Mouse (Mus musculus) retina, postnatal 7 days (tissue): ENCODE measurements around the gene Rdh8.

ENCODE experiments used
- DNase-seq: peaks from one replicate; pipeline ENCODE4 v3.0.0-alpha.2; 2012; ENCODE audit warnings: low read depth, low spot score

Gene Rdh8

GRCm38 (mm10) chr9:20837184-20837947, 19.1 kb downstream of the Rdh8 start:
- no peak for DNase-seq

DNA sequence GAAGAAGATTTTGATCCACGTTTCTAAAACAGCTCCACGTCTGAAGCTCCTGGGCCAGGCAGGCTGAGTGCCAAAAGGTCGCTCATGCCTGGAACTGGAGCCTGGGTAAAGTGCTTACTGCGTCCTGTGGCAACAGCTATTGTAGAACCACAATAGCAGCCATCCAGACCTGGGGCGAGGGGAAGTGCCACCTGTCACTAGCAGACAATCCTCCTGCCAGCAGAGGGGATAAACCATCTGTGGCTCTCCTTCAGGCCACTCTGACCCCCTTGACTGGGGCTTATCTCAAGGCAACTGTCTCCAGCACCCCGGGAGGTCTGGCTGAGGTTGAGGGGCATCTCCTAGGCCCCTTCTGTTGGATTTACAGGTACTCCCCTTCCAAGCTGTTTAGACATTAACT, 20.6 kb downstream of the Rdh8 start:
- no peak for DNase-seq

DNA sequence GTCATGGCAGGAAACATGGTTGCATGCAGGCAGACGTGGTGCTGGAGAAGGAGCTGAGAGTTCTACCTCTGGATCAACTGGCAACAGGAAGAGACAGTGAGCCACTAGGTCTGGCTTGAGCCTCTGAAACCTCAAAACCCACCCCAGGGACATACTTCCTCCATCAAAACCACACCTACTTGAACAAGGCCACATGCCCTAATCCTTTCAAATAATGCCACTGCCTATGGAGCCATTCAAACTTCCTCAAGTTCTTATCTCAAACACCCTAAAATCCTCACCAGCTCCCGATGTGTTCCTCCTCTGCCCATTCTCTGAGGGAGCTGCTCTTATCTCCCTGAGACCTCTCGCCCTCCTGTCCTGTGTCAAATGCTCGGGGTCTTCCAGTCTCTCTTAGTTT, 23.9 kb downstream of the Rdh8 start:
- no peak for DNase-seq

DNA sequence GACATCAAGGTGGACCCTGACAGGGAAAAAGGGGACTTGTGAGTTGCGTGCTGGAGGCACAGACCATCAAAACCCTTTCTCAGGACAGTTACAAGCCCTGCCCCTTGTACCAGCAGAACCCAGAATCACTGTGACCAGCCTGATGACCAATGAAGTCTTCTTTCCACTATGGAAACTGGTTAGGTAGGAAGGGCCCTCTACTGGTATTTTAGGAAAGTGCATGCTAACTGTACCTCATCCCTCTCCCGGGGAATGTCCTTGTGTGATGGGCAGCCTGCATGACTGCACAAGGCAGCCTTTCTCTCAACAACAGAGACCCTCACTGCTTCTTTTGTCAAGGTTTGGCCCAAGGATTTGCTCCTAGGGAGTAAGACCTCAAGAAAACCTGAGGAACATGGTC, 24.4 kb downstream of the Rdh8 start:
- no peak for DNase-seq

DNA sequence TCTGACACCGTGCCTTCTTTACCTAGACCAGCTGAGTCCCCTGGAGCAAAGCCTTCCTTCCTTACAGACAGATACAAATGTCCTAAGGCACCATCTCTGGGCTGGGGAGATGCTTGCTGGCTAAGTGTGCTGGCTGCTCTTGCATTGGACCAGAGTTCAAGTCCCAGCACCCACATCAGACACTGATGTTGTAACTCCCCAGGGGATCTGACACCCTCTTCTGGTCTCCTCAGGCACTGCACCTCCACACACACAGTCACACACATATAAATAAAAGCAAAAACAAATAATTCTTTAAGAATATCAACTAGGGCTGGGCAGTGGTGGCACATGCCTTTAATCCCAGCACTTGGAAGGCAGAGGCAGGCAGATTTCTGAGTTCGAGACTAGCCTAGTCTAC, 31.9 kb downstream of the Rdh8 start:
- DNase-seq = no peak

GRCm38 (mm10) chr9:20857131-20857530, 38.8 kb downstream of the Rdh8 start:
- DNase-seq = no peak

- DNase-seq = no peak
These were observed 41.6 kb downstream of the Rdh8 start for GRCm38 (mm10) chr9:20859926-20860325.

DNA sequence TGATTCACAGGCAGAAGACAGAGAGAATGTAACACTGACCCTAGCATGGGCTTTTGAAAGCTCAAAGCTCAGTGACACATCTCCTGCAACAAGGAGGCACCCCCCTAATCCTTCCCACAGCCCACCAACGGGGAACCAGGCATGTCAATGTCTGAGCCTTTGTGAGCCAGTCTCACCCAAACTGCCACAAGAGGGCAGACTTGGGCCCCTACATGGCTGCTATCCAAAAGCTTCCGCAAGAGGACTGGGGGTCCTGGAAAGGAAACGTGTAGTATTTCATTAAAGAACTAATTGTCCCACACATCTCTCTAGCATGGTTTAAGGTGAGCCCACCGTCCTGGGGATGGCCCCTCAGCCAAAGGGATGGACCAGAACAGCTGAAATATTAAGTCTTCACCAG, 43.5 kb downstream of the Rdh8 start:
- peak; percentile 25 for DNase-seq

DNA sequence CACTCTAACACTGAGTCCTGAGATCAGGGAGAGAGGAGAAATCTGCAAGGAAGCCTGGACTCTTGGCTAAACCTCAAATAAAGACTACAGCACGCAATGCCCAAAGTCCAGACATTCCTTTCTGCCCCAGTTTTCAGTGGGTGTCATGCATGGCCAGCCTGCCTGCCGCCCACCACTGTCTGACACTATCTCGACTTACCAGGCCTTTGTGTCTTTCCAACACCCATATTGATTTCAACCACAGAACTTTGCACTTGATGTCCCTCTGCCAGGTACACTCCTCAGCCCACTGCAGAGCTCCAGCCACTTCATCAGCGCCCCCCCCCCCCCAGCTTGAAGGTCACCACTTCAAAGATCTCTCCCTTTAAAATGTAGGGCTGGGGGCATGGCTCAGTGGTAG, 43.9 kb downstream of the Rdh8 start:
- DNase-seq = no peak

DNA sequence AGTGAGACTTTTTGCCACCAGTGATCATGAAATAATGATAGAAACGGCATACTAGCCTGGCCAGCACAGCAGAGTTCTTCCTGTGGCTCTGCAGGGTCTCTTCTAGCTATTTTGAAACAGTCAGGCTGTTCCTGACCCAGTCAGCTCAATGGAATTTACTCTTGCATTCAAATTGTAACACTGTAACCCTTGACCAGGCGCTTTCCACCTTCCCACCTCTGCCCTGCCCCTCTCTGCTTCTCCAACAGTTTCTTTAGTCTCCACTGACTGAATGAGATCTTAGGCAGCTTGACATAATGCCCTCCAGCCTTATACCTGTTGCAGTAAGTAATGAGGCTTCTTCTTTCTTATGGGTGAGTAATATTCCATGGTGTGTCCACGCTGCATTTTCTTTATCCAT, 48.6 kb downstream of the Rdh8 start:
- no peak for DNase-seq

DNA sequence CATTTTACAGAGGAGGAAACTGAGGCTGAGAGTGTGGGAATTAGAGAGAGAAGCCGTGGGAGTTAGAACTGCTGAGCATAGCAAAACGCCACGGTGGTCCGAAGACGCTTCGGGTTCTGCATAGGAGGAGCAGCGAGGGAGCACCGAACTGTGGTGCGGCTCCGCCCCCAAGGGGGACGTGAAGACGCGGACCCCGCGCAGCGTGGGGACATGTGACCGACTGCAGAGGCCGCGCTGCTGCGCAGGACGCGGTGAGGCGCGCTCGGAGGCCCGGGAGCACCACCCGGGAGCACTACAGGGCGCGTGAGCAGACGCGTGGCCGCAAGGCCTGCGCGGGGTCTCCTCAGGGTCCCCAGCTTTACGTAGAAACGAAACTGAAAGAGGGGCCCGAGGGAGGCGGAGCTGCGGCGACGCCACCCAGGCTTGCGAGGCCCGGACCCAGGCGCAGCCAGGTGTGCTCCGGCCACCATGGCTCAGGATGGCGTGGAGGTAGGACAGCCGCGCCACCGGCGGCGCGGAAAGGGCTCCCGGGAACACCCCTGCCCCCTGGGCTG, 50.2 kb downstream of the Rdh8 start, which contains the start of gene A230050P20Rik:
Gene A230050P20Rik, plus strand, starts transcription at position 195 of the 554 bp plus-strand sequence.
- no peak for DNase-seq

- no peak for DNase-seq
These were observed 50.9 kb downstream of the Rdh8 start for GRCm38 (mm10) chr9:20869246-20869645.

GRCm38 (mm10) chr9:20870211-20871173, 52.2 kb downstream of the Rdh8 start:
- DNase-seq = no peak

DNA sequence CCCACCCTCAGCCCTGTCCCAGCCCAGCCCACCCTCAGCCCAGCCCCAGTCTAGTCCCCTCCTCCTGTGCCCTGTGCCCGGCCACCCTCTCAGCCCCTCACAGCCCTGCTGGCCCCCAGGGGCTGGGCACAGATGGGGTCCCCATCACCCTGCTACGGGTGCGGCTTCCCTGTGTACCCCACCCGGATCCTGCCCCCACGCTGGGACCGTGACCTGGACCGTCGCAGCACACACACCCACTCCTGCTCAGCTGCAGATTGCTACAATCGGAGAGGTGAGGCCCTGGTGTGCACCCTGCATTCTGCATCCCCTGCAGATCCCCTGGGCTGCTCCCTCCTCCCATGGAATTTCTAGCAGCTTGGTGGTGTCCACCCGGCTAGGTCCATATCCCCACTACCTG, 54.7 kb downstream of the Rdh8 start:
- no peak for DNase-seq

- no peak for DNase-seq
These were observed 55.2 kb downstream of the Rdh8 start for GRCm38 (mm10) chr9:20873521-20873920.

DNA sequence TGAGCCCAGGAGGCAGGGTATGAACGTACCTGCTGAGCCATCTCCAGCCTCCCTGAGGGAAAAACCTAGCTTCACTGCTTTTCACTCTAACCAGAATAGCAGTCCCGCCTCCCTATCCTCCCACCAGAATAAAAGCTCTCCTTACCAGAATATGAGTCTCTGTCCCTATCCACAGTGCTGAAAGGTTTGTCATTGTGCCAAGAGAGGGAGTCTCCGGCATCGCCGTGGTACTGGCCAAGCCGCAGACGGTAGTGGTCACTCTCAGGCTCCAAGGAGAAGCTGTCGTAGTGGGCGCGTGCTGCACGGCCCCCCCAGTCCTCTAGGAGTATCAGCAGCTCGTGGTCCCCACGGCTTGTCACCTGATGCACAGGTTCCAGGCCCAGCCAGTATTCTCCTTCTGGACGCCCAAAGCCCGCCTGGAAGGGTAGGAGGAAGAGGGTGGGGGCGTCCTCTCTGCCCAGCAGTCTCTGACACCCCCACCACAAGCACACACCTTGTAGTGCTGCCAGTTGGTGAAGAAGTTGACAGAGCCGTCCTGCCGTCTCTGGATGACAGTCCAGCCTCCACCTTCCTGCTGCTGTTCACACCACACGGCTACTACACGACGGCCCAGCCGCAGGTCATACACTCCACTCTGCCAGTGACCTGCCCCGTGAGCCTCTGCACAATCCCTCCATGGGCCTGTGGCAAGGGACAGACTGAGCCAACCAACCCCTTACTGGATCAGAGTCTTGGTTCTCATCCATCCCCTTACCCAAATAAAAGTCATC, 56.9 kb downstream of the Rdh8 start:
- no peak for DNase-seq
